Mouse (Mus musculus) left cerebral cortex, postnatal 4 days (tissue): ENCODE data around the gene Kpna1. TPM values are rescaled to one million over a fixed set of nuclear protein-coding genes. Genes with fewer than 3 reads are reported as not detected.

ENCODE experiments used
- DNase-seq: peaks from one replicate; pipeline ENCODE4 v3.0.0-alpha.2; 2022
- intact Hi-C: fragments of 180-260 bp; cut with DNase I; formaldehyde crosslinking; loops from one replicate; pipeline ENCODE4 v1.15.1; 2025
- total RNA-seq, 2 experiments: library from RNA; stranded (reverse); gene quantifications; 2 replicates each; pipeline ENCODE4 v1.2.3; 2021

The Kpna1 gene
- total RNA-seq, 2 experiments from 2014 or later = 92.1 to 96.8 TPM

DNA sequence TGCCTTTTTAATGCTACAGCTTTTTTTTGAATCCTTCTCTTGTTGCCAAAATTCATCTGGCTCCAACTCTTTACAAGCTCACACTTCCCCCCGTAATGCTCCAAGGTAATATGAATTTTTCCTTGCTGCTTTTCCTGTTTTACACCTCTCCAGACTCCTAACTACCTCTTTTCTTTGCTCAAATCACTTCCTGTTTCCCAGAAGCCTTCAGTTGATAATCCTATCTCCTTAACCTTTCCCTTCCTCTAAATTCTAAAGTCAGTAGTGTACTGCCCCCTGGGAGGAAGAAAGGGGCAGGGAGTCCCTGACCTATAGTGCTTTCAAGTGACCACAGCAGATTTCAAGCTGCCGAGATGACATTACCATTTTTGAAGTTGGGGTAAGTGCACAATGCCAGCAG, 89.1 kb downstream of the Kpna1 start:
- no peak for DNase-seq
- intact Hi-C loops = no loop called here

DNA sequence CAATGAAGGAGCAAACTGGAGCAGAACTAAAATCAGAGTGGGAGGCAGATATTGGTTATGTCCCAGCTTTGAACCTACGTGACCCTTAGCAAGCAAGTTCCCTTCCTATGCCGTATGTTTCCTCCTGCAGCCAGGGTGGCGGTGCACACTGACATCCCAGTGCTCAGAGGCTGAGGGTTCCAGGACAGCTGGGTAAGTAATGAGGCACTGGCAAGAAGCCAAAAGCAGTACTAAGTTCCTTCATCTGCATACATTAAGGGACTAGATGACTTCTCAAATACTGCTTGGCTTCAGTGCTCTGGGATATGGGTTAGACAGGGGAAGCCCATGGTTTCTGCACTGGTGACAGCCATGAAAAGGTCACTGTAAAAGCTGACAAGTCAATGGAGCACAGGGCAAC, 89.8 kb downstream of the Kpna1 start:
- intact Hi-C loops = no loop called here
- no peak for DNase-seq

DNA sequence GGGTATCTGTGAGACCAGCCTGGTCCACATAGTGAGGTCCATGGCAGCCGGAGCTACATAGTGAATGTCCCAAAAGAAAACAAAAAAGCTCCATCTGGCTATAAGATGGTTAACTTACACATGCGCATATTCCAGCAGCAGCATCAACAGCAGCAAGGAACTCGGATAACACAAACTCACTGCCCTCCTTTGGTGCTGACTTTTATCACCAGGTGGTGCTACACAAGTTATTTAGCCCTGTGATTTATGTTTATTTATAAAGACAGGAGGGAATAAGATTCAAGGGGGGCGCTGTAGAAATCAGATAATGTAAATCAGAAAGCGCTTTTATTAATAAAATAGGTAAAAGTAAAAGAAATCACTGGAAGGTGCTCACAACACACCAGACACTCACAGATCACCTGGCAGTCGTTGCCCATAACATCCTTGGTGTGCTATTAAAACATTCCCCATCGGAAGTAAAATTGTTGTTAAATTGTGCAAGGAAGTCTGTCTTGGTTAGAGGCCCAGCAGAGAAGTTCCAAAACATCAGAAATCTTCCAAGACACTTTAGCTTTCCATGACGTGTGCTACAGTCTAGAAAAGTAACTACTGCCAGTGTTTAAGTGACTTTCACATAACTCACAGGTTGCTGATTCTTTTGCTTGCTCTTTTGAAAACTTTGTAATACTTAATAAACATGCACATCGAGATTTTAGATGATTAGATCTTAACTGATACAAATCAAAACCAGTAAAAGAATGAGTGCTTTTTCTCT, 91.4 kb downstream of the Kpna1 start:
- intact Hi-C loops = no loop called here
- DNase-seq = no peak

DNA sequence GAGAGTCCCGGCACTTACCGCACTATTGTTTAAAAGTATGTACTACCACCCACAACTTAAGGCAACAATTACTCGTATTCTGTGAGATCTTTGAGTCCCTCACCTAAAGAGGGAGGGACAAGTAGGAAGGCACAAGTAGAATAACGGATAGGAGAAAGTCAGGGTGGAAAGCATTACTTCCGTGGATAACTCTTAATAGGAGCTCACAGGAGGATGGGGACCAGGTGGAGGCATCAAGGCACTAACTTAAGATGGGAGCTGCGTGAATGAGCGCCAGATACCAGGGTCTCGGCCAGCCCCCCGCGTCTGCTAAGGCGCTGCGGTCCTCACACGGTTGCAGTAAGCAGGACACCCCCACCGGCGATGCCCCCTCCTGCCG, 92.5 kb downstream of the Kpna1 start:
- no peak for DNase-seq
- intact Hi-C loops = no loop called here

DNA sequence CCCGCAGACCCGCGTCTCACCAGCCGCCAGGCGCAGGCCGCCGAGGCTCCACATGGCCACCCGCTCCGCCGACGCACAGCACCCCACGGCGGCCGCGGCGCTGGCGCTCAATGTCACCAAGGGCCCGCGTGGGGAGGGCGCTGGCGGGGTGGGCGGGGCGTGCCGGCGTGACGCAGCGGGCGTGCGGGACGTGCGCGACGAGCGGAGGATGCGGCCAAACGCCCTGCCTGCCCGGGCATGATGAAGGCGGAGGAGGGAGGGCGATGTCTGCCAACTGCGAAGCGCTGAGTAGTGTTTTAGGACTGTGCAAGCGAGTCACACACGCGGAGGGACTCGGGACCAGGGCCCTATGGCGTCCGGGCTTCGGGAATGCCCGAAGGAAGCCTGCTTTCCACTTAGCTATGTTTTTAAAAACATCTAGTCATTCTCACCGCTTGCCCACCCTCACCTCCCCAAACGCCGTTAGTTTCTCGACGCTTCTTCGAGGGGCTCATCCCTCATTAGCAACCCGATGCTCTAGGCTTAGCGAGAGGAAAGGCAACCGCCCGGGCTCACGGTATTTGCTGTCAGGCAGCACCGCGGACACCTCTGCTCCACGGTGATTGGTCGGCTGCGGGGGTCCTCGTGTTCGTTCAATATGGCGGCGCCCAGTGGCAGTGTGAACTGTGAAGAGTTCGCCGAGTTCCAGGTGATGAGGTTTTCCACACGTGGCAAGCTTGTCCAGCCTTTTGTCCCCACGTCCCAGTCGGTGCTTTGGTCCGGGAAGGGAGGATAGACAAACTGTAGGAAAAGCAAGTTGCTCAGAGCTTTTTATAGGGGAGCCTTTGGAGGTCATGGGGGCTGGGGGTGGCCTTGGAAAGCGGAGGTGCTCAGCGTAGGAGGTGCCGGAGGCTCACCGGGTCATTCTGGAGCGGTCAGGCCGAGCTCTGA, 93.2 kb downstream of the Kpna1 start, which contains the start of the genes Fam162a and Ccdc58:
Fam162a (minus strand) TSS at position 145 of the 930 bp plus-strand sequence.
Ccdc58 (plus strand) TSS at position 236 of the 930 bp plus-strand sequence.
- peak; percentile 94 for DNase-seq
- intact Hi-C loops = no loop called here

DNA sequence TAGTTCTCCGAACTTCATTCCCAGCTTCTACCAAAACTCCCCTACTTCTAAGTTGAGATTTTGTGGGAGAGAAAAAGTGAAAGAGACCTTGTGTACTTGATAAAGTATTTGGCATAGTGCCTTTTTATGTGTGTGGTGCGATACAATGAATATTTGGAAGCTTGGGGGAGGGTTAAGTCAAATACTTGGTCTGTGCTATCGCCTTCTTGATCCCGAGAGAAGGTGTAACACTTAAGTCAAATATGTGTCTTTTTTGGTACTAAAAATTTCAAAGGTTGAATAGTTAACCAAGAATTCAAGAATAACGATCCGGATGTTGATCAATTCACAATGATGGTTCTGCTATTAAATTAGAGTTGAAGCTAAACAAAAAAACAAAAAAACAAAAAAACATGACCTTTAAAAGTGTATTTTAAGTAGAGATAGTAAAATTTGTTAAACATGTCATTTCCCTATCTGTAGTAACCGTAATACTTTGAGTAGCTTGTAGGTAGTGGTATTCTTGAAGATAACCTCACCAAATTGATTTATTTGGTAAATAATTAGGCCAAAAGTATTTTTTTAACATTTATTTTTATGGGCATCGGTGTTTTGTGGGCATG, 94.0 kb downstream of the Kpna1 start:
- no peak for DNase-seq
- intact Hi-C loops = no loop called here

DNA sequence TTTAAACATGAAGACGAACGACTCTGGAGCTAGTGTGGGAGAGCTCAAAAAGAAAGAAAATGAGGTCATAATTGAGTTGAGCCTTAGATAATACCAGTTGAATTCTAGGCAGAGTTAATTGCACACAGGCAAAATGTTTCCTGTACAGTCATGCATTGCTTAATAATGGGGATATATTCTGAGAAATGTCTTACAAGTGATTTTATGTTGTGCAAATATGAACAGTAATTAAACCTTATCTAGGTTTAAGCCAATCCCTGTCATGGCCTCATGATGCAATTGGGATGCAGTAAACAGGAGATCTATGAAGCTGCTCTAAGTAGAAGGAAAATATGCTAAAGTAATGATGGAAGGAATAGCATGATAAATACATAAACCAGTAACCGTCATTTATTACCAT, 96.2 kb downstream of the Kpna1 start:
- intact Hi-C loops = no loop called here
- DNase-seq = no peak

DNA sequence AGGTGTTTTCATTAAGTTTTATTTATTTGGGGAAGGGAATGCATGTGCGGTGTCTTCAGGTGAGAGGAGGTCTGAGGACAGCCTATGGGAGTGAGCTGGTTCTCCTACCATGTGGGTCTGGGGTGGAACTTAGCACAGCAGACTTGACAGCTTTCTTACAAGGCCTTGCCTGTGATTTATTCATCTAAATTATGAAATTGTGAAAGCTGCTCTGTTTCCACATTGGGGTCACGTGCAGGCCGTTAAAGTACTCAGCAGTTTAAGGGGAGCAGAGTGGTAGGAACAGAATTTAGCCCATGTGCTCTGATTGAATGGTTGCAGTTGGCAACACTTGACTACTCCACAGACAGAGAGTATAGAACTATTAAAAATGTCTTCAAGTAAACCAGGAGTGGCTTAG, 101.4 kb downstream of the Kpna1 start:
- intact Hi-C loops = no loop called here
- no peak for DNase-seq

Other genes with a start within 250 kb of the Kpna1 start
- gene Dirc2, start 209.4 kb upstream of the Kpna1 start, total RNA-seq = 10 to 100 TPM; 89.4 to 95.2 TPM
- gene Hspbap1, start 208.4 kb upstream of the Kpna1 start, total RNA-seq = 10 to 100 TPM; 10.5 to 11.0 TPM
- gene Parp14, start 107.2 kb upstream of the Kpna1 start, total RNA-seq = 1 to 10 TPM in 1 of 2 experiments, under 1 TPM in 1; 0.60 to 1.3 TPM
- gene Parp9, start 40.3 kb upstream of the Kpna1 start, total RNA-seq = 1 to 10 TPM; 2.0 to 2.4 TPM
- 1 to 10 TPM; 2.2 TPM for gene Dtx3l, start 39.6 kb upstream of the Kpna1 start, total RNA-seq
- 1 to 10 TPM; 6.8 to 7.0 TPM for gene Wdr5b, start 62.4 kb downstream of the Kpna1 start, total RNA-seq
- 10 to 100 TPM; 55.9 to 61.0 TPM for gene Fam162a, start 92.8 kb downstream of the Kpna1 start, total RNA-seq
- gene Ccdc58, start 92.9 kb downstream of the Kpna1 start, total RNA-seq = 10 to 100 TPM; 19.0 to 21.1 TPM
- not detected for gene Csta1, start 152.5 kb downstream of the Kpna1 start, total RNA-seq
- not detected for gene Stfa2l1, start 178.1 kb downstream of the Kpna1 start, total RNA-seq
- under 1 TPM in 1 of 2 experiments, not detected in 1; 0.26 TPM for gene Gm5483, start 205.5 kb downstream of the Kpna1 start, total RNA-seq
- not detected for gene Gm5416, start 231.7 kb downstream of the Kpna1 start, total RNA-seq
- not detected for gene 2010005H15Rik, start 242.7 kb downstream of the Kpna1 start, total RNA-seq